Mouse (Mus musculus): ENCODE results near the gene Actl6b. TPM values are rescaled to one million over a fixed set of nuclear protein-coding genes. Genes with fewer than 3 reads are reported as not detected.
A peak's percentile ranks its signal among the peaks of the same experiment; 100 is the strongest.

Gene Actl6b
- polyA plus RNA-seq, 1 experiment from 2014 or later, result 5.2 TPM

GRCm38 (mm10) chr5:137525511-137525910 lies 27.8 kb upstream of the Actl6b start:
- DNase-seq (ENCODE audit: low spot score), result no peak
- Histone ChIP-seq H3K4me3 (ENCODE audit: low read depth, low read length) (no peak overlapping the region), H3K4me2 (ENCODE audit: low read depth, low read length) (no peak overlapping the region), H3K27ac (replicated peaks; ENCODE audit: low read depth, low read length) (no peak overlapping the region), H3K36me3 (ENCODE audit: control insufficient read depth, insufficient read depth, low read length) (peaks cover 98% of the 10 kb centered on the region), H3K27me3 (replicated peaks; ENCODE audit: control insufficient read depth, insufficient read depth, low read length) (no peaks in the 10 kb centered on the region), H3K9me3 (ENCODE audit: control insufficient read depth, low read length) (no peaks in the 10 kb centered on the region), H3K4me1 (ENCODE audit: control insufficient read depth, insufficient read depth, low read length) (no peaks in the 10 kb centered on the region), H3K9ac (ENCODE audit: low read depth, low read length) (no peak overlapping the region)
- WGBS, result 75% methylated on average over 16 of the region's 16 CpGs
- ATAC-seq (ENCODE audit: low read depth), result no peak

- Histone ChIP-seq H3K4me3 (ENCODE audit: low read depth, low read length) (no peak overlapping the region), H3K4me1 (ENCODE audit: control insufficient read depth, insufficient read depth, low read length) (no peaks in the 10 kb centered on the region), H3K9ac (ENCODE audit: low read depth, low read length) (no peak overlapping the region), H3K9me3 (ENCODE audit: control insufficient read depth, low read length) (no peaks in the 10 kb centered on the region), H3K27me3 (replicated peaks; ENCODE audit: control insufficient read depth, insufficient read depth, low read length) (no peaks in the 10 kb centered on the region), H3K4me2 (ENCODE audit: low read depth, low read length) (no peak overlapping the region), H3K27ac (replicated peaks; ENCODE audit: low read depth, low read length) (0 out of 2 replicates have a peak overlapping the region, but pooled peaks have one; percentile 15), H3K36me3 (ENCODE audit: control insufficient read depth, insufficient read depth, low read length) (peaks cover 89% of the 10 kb centered on the region)
- DNase-seq (ENCODE audit: low spot score) (peak; percentile 51), ATAC-seq (ENCODE audit: low read depth) (no peak)
- WGBS, result 62% methylated on average over 16 of the region's 16 CpGs
Measured at GRCm38 (mm10) chr5:137526192-137526936, 27.0 kb upstream of the Actl6b start.

- DNase-seq (ENCODE audit: low spot score), result no peak
- H3K4me2 ChIP-seq (ENCODE audit: low read depth, low read length), result no peak overlapping the region
- no peaks in the 10 kb centered on the region for H3K9me3 ChIP-seq (ENCODE audit: control insufficient read depth, low read length)
- H3K9ac ChIP-seq (ENCODE audit: low read depth, low read length), result no peak overlapping the region
- no peak for ATAC-seq (ENCODE audit: low read depth)
- no peak overlapping the region for H3K4me3 ChIP-seq (ENCODE audit: low read depth, low read length)
- H3K27ac ChIP-seq (replicated peaks; ENCODE audit: low read depth, low read length), result no peak overlapping the region
- H3K36me3 ChIP-seq (ENCODE audit: control insufficient read depth, insufficient read depth, low read length), result peaks cover 80% of the 10 kb centered on the region
- 68% methylated on average over 1 of the region's 1 CpGs for WGBS
- no peaks in the 10 kb centered on the region for H3K27me3 ChIP-seq (replicated peaks; ENCODE audit: control insufficient read depth, insufficient read depth, low read length)
- H3K4me1 ChIP-seq (ENCODE audit: control insufficient read depth, insufficient read depth, low read length), result no peaks in the 10 kb centered on the region
Measured at GRCm38 (mm10) chr5:137527413-137527812, 25.9 kb upstream of the Actl6b start.

GRCm38 (mm10) chr5:137528247-137528968 lies 24.9 kb upstream of the Actl6b start:
- Histone ChIP-seq H3K4me1 (ENCODE audit: control insufficient read depth, insufficient read depth, low read length) (no peaks in the 10 kb centered on the region), H3K36me3 (ENCODE audit: control insufficient read depth, insufficient read depth, low read length) (peaks cover 70% of the 10 kb centered on the region), H3K9me3 (ENCODE audit: control insufficient read depth, low read length) (no peaks in the 10 kb centered on the region), H3K27me3 (replicated peaks; ENCODE audit: control insufficient read depth, insufficient read depth, low read length) (no peaks in the 10 kb centered on the region), H3K27ac (replicated peaks; ENCODE audit: low read depth, low read length) (no peak overlapping the region), H3K9ac (ENCODE audit: low read depth, low read length) (no peak overlapping the region), H3K4me2 (ENCODE audit: low read depth, low read length) (no peak overlapping the region), H3K4me3 (ENCODE audit: low read depth, low read length) (no peak overlapping the region)
- DNase-seq (ENCODE audit: low spot score) (no peak), ATAC-seq (ENCODE audit: low read depth) (no peak)
- WGBS, result 80% methylated on average over 22 of the region's 22 CpGs

GRCm38 (mm10) chr5:137529221-137529995 lies 23.9 kb upstream of the Actl6b start:
- ATAC-seq (ENCODE audit: low read depth), result no peak
- peak overlapping the region; percentile 96; the same call in 1 of the 2 replicates for H3K4me2 ChIP-seq (ENCODE audit: low read depth, low read length)
- no peaks in the 10 kb centered on the region for H3K4me1 ChIP-seq (ENCODE audit: control insufficient read depth, insufficient read depth, low read length)
- no peak overlapping the region for H3K9ac ChIP-seq (ENCODE audit: low read depth, low read length)
- peak overlapping the region; percentile 83; the same call in 1 of the 2 replicates for H3K4me3 ChIP-seq (ENCODE audit: low read depth, low read length)
- peaks cover 60% of the 10 kb centered on the region for H3K36me3 ChIP-seq (ENCODE audit: control insufficient read depth, insufficient read depth, low read length)
- H3K9me3 ChIP-seq (ENCODE audit: control insufficient read depth, low read length), result no peaks in the 10 kb centered on the region
- no peak for DNase-seq (ENCODE audit: low spot score)
- 0 out of 2 replicates have a peak overlapping the region, but pooled peaks have one; percentile 93 for H3K27ac ChIP-seq (replicated peaks; ENCODE audit: low read depth, low read length)
- H3K27me3 ChIP-seq (replicated peaks; ENCODE audit: control insufficient read depth, insufficient read depth, low read length), result no peaks in the 10 kb centered on the region
- WGBS, result 68% methylated on average over 12 of the region's 15 CpGs

GRCm38 (mm10) chr5:137530075-137530474 lies 23.2 kb upstream of the Actl6b start:
- Histone ChIP-seq H3K4me2 (ENCODE audit: low read depth, low read length) (peak overlapping the region; percentile 96), H3K9me3 (ENCODE audit: control insufficient read depth, low read length) (no peaks in the 10 kb centered on the region), H3K27ac (replicated peaks; ENCODE audit: low read depth, low read length) (peak overlapping the region; percentile 93), H3K27me3 (replicated peaks; ENCODE audit: control insufficient read depth, insufficient read depth, low read length) (no peaks in the 10 kb centered on the region), H3K4me3 (ENCODE audit: low read depth, low read length) (peak overlapping the region; percentile 83), H3K36me3 (ENCODE audit: control insufficient read depth, insufficient read depth, low read length) (peaks cover 53% of the 10 kb centered on the region), H3K9ac (ENCODE audit: low read depth, low read length) (peak overlapping the region; percentile 89), H3K4me1 (ENCODE audit: control insufficient read depth, insufficient read depth, low read length) (no peaks in the 10 kb centered on the region)
- DNase-seq (ENCODE audit: low spot score) (no peak), ATAC-seq (ENCODE audit: low read depth) (no peak)
- WGBS, result 73% methylated on average over 8 of the region's 8 CpGs

- H3K36me3 ChIP-seq (ENCODE audit: control insufficient read depth, insufficient read depth, low read length), result peaks cover 46% of the 10 kb centered on the region
- H3K4me3 ChIP-seq (ENCODE audit: low read depth, low read length), result peak overlapping the region; percentile 83
- peak overlapping the region; percentile 96 for H3K4me2 ChIP-seq (ENCODE audit: low read depth, low read length)
- H3K27me3 ChIP-seq (replicated peaks; ENCODE audit: control insufficient read depth, insufficient read depth, low read length), result no peaks in the 10 kb centered on the region
- H3K4me1 ChIP-seq (ENCODE audit: control insufficient read depth, insufficient read depth, low read length), result no peaks in the 10 kb centered on the region
- H3K9ac ChIP-seq (ENCODE audit: low read depth, low read length), result peak overlapping the region; percentile 89
- peak overlapping the region; percentile 93 for H3K27ac ChIP-seq (replicated peaks; ENCODE audit: low read depth, low read length)
- DNase-seq (ENCODE audit: low spot score) (peak; percentile 94), ATAC-seq (ENCODE audit: low read depth) (peak; percentile 51)
- H3K9me3 ChIP-seq (ENCODE audit: control insufficient read depth, low read length), result no peaks in the 10 kb centered on the region
- WGBS, result 0% methylated on average over 23 of the region's 46 CpGs
Measured at GRCm38 (mm10) chr5:137530588-137531413, 22.5 kb upstream of the Actl6b start.
